Mouse (Mus musculus) limb, embryonic 13.5 days (tissue): Measurements from ENCODE around the gene Tpp1. TPM values are rescaled to one million over a fixed set of nuclear protein-coding genes. Genes with fewer than 3 reads are reported as not detected.
A peak's percentile ranks its signal among the peaks of the same experiment; 100 is the strongest.
"Not testable (repeated sequence)": the region's sequence is repeated elsewhere in the genome, so short reads cannot be mapped to it uniquely, and the experiment has no call there.

Experiments
- ATAC-seq: fragments of 200-750 bp; cut with Nextera tagmentation; 2 replicates; pipeline ENCODE4 v1.8.0; 2017; ENCODE audit warnings: low read depth, moderate number of reproducible peaks, moderate TSS enrichment; ENCODE audit not compliant: low FRiP score
- H3K27ac ChIP-seq: fragments of 300-500 bp; sonication (generic); 2 replicates; pipeline ENCODE4 v1.5.1; 2015; ENCODE audit warnings: inconsistent platforms, mild to moderate bottlenecking, moderate library complexity
- H3K27me3 ChIP-seq: fragments of 300-500 bp; sonication (generic); 2 replicates; pipeline ENCODE4 v1.6.1; 2015; ENCODE audit warnings: mild to moderate bottlenecking, inconsistent platforms
- H3K36me3 ChIP-seq: fragments of 300-500 bp; sonication (generic); 2 replicates; pipeline ENCODE4 v1.6.1; 2015; ENCODE audit warnings: inconsistent platforms, mild to moderate bottlenecking, moderate library complexity
- H3K4me1 ChIP-seq: fragments of 300-500 bp; sonication (generic); 2 replicates; pipeline ENCODE4 v1.6.1; 2015; ENCODE audit warnings: inconsistent platforms
- H3K4me2 ChIP-seq: fragments of 300-500 bp; sonication (generic); replicated peaks from 2 replicates; pipeline ENCODE4 v1.6.1; 2015; ENCODE audit warnings: inconsistent platforms, mild to moderate bottlenecking, moderate library complexity
- H3K4me3 ChIP-seq: fragments of 300-500 bp; sonication (generic); 2 replicates; pipeline ENCODE4 v1.5.1; 2015; ENCODE audit warnings: moderate library complexity, mild to moderate bottlenecking, inconsistent platforms
- H3K9ac ChIP-seq: fragments of 300-500 bp; sonication (generic); 2 replicates; pipeline ENCODE4 v1.6.1; 2015; ENCODE audit warnings: mild to moderate bottlenecking, inconsistent platforms
- H3K9me3 ChIP-seq: fragments of 300-500 bp; sonication (generic); 2 replicates; pipeline ENCODE4 v1.6.1; 2016; ENCODE audit warnings: inconsistent platforms
- WGBS: fragments of 180-500 bp; shearing (Covaris S2); methylation state at CpG from one replicate; pipeline ENCODE4 v1.1.7; 2015; 5-methylcytosine and 5-hydroxymethylcytosine counted together
- polyA plus RNA-seq: library from polyadenylated mRNA; unstranded; fragments of >200 nt; fragmentation: Nextera tagmentation; extraction: Ambion mirVana; gene quantifications from 2 replicates; pipeline ENCODE4 v1.2.1, GENCODE M21; 2015

Gene Tpp1
- polyA plus RNA-seq, 1 experiment from 2014 or later: 50.8 TPM

DNA sequence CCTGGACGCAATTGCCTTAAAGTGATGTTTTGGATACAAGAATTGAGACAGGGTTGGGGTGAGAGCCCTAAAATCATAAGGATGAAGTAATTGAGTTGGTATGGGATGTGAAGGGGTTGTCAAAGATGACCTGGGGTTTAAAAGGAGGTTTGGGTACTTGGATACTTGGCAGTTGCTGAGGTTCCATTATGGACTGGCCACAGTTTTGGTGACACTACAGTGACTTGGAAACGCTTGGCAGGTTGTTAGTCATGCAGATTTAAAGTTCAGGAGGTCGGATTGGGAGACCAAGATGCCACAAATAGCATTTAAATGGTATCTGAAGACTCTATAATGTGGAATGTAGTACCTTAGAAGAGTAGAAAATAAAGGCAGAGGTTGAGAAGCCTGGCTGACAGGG lies 14.4 kb downstream of the Tpp1 start:
- Histone ChIP-seq H3K9ac (peak overlapping the region; percentile 92), H3K27ac (no peak overlapping the region), H3K4me2 (peak overlapping the region; percentile 79), H3K9me3 (no peaks in the 10 kb centered on the region), H3K4me3 (peak overlapping the region; percentile 77), H3K4me1 (peaks cover 31% of the 10 kb centered on the region), H3K27me3 (no peaks in the 10 kb centered on the region), H3K36me3 (peaks cover 54% of the 10 kb centered on the region)
- no peak for ATAC-seq
- WGBS: 36% methylated on average over 3 of the region's 3 CpGs

DNA sequence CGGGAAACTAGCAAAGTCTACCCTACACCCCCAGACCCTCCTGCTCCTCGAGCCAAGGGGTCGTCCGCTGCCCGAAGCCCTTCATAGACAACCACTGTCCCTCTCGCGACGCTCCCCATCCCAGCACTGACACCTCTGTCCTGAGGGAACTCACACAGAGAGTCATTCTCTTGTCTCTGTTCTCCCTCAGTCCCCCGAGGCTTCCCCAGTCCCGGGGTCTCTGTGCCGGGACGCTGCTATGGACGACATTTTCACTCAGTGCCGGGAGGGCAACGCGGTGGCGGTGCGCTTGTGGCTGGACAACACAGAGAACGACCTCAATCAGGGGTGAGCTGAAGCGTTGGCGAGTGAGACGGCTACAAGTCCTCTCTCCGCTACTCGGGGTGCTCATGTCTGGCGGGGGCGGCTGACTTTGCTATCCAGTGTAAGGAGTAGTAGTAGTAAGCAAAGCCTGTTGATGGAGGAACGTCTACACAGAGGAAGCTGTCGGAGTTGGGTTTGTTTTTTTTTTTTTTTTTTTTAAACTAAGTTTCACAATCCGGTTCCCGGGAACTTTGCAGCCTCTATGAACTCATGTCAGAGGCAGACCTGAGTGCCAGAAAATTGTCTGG lies 15.0 kb downstream of the Tpp1 start, which contains the start of gene Rrp8:
Rrp8 (minus strand) TSS at position 475 of the 611 bp plus-strand sequence.
- H3K9ac ChIP-seq: peak within 1 kb of the TSS; percentile 92
- no peaks in the 10 kb centered on the region for H3K9me3 ChIP-seq
- peaks cover 31% of the 10 kb centered on the region for H3K4me1 ChIP-seq
- H3K4me2 ChIP-seq: peak within 1 kb of the TSS; percentile 79
- no peaks in the 10 kb centered on the region for H3K27me3 ChIP-seq
- H3K36me3 ChIP-seq: peaks cover 54% of the 10 kb centered on the region
- peak; percentile 9; the same call in 1 of the 2 replicates for ATAC-seq
- WGBS: under 1% methylated on average over 30 of the region's 30 CpGs
- peak within 1 kb of the TSS; percentile 83 for H3K27ac ChIP-seq
- H3K4me3 ChIP-seq: peak within 1 kb of the TSS; percentile 77

DNA sequence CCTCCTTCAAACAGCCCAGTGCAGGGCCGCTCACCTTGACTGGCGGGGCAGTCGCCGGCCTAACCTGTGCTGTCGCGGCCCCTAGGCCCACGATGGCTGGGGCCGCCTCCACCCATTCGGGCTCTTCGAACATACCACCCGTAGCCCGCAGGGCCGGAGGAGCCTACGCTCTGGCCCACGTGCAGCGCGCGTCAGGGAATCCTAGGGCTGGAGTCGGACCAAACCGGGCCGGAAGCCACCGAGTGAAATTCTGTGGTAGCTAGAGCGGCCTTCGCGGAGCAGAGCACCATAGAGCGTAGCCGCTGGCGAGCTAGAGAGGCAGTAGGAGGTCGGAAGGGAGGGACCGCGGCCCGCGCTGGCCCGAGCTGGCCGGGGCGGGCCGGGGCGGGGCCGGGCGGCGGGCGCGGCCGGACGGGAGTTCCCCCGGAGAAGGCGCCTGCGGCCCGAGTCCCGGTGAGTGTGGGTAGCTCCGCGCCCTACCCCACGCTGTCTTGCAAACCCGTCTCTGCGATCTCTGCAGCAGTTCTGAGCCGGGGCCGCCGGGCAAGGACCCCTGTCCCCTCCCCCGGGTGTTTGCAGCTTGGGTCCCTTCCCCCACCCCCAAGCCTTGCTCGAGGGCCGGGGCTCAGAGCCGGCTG lies 15.7 kb downstream of the Tpp1 start, which contains the start of gene Ilk:
Ilk (plus strand) TSS at position 329 of the 638 bp plus-strand sequence.
- H3K4me3 ChIP-seq: peak within 1 kb of the TSS; percentile 77
- no peaks in the 10 kb centered on the region for H3K9me3 ChIP-seq

DNA sequence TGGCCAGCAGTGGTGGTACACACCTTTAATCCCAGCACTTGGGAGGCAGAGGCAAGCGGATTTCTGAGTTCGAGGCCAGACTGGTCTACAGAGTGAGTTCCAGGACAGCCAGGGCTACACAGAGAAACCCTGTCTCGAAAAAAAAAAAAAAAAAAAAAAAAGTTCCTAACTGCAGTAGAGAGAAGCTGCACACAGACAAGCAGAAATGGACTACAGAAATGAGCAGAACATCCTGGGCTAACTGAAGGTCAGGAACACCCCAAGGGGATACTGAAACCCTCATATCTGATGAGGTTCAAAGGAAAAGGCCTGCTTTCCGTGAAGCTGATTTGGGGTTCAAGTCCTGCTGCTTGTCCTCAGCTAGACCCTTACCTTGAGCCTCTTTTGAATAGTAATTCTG lies 16.6 kb downstream of the Tpp1 start:
- H3K27me3 ChIP-seq, H3K27ac ChIP-seq, ATAC-seq, H3K9me3 ChIP-seq: not testable (repeated sequence)
- Histone ChIP-seq H3K4me2 (peak overlapping the region; percentile 79), H3K4me1 (peaks cover 31% of the 10 kb centered on the region), H3K9ac (peak overlapping the region; percentile 92), H3K4me3 (peak overlapping the region; percentile 77), H3K36me3 (peaks cover 54% of the 10 kb centered on the region)
- 58% methylated on average over 3 of the region's 4 CpGs for WGBS

More for the DNA sequence above, 15.7 kb downstream of the Tpp1 start, which contains the start of gene Ilk:
- peaks cover 54% of the 10 kb centered on the region for H3K36me3 ChIP-seq
- peak within 1 kb of the TSS; percentile 83 for H3K27ac ChIP-seq
- no peaks in the 10 kb centered on the region for H3K27me3 ChIP-seq
- WGBS: under 1% methylated on average over 59 of the region's 62 CpGs
- peak; percentile 97 for ATAC-seq
- H3K9ac ChIP-seq: peak within 1 kb of the TSS; percentile 92
- peak within 1 kb of the TSS; percentile 79 for H3K4me2 ChIP-seq
- peaks cover 31% of the 10 kb centered on the region for H3K4me1 ChIP-seq

DNA sequence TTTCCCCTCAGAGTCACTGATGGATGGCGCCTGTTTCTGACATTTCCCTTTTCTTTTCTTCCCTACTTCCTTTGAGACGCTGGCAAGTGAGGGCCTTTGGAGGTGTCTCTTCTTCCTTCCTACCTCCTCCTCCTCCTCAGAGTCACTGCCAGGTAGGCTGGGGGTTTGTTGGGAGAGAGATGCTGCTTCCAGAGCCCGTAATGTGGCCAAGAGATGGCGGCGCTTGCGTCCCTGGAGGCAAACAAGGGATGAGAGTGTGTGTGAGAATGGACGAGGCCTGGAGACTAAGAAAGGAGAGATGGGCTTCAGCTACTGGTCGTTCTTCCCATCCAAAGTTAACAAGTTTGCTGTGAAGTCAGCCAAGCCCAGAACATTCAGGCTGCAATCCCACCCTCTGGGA lies 17.2 kb downstream of the Tpp1 start:
- Histone ChIP-seq H3K27me3 (no peaks in the 10 kb centered on the region), H3K4me3 (no peak overlapping the region), H3K36me3 (peaks cover 54% of the 10 kb centered on the region), H3K27ac (no peak overlapping the region), H3K9me3 (no peaks in the 10 kb centered on the region), H3K9ac (peak overlapping the region; percentile 92; the same call in 1 of the 2 replicates), H3K4me1 (peaks cover 31% of the 10 kb centered on the region), H3K4me2 (peak overlapping the region; percentile 79)
- 89% methylated on average over 8 of the region's 8 CpGs for WGBS
- no peak for ATAC-seq

DNA sequence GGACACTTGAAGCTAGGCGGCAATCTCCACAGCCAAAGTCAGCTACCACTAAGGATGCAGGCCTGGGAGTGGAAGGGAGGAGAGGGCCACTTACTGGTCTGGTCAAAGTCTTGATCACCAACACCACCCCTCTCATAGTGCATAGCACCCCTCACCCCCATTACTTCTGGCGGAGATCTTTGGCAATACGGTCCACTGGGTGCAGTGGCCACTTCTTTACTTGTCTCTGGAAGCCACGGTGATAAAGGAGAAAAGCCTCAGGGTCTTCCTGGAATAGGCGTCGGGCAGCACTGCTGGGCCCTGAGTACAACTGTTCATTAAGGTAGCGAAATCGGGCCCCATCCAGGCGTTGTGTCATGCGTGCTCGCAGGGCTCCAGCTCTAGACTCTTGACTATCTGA lies 18.2 kb downstream of the Tpp1 start:
- Histone ChIP-seq H3K36me3 (peaks cover 61% of the 10 kb centered on the region), H3K4me2 (no peak overlapping the region), H3K27me3 (no peaks in the 10 kb centered on the region), H3K27ac (no peak overlapping the region), H3K4me1 (peaks cover 22% of the 10 kb centered on the region), H3K4me3 (no peak overlapping the region), H3K9ac (0 out of 2 replicates have a peak overlapping the region, but pooled peaks have one; percentile 8), H3K9me3 (no peaks in the 10 kb centered on the region)
- no peak for ATAC-seq
- WGBS: 97% methylated on average over 11 of the region's 11 CpGs

DNA sequence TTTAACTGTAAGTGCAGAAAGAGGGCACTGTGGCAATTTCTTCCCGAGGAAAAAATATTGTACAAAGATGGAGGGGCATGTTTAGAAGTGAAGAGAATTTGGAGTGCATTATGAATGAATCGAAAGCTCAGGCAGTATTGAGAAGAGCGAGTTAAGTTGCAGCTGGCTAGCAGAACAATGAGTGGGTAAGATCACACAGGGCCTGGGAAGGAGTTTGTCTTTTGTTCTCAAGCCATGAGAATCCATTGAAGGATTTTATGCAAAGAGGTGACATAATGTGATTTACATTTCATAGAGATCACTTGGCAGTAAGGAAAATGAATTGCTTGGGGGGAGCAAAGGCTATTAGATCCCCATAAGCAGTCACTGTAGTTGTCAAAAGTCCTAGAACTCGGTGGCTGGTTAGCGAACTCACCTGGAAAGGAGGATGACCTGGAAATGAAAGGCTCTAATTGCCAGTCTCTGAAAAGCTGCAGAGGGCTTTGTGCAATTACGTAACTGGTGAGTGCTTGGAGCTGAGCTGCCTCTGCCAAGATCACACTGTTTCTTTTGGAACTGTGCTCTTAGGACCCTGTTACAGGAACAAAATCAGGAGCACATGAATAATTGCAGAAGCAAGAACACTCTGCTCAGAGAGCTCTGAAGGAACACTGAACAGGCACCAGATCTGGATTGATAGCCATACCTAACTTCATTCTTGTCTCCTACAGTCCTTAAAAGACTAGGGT lies 23.2 kb downstream of the Tpp1 start:
- no peak for ATAC-seq
- 84% methylated on average over 6 of the region's 6 CpGs for WGBS
- Histone ChIP-seq H3K27me3 (no peaks in the 10 kb centered on the region), H3K4me2 (no peak overlapping the region), H3K36me3 (peaks cover 59% of the 10 kb centered on the region), H3K9ac (no peak overlapping the region), H3K4me3 (no peak overlapping the region), H3K9me3 (no peaks in the 10 kb centered on the region), H3K4me1 (no peaks in the 10 kb centered on the region), H3K27ac (no peak overlapping the region)

DNA sequence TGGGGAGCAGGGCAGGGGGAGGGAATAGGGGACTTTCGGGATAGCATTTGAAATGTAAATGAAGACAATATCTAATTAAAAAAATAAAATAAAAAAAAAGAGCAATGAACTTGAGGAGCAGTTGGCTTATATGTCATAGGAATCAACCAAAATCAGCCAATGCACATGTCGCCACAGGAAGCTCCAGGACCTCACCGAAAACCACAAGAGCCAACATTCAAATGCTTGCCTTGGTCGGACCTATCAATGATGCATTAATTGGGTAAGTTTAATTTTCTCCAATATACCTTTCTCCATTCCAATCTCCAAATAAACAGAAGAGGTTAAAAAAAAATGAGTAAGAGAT lies 25.1 kb downstream of the Tpp1 start:
- Histone ChIP-seq H3K4me1 (no peaks in the 10 kb centered on the region), H3K9me3 (no peaks in the 10 kb centered on the region), H3K27me3 (no peaks in the 10 kb centered on the region), H3K4me3 (no peak overlapping the region), H3K4me2 (no peak overlapping the region), H3K27ac (no peak overlapping the region), H3K9ac (no peak overlapping the region), H3K36me3 (peaks cover 39% of the 10 kb centered on the region)
- WGBS: 94% methylated on average over 4 of the region's 4 CpGs
- no peak for ATAC-seq

DNA sequence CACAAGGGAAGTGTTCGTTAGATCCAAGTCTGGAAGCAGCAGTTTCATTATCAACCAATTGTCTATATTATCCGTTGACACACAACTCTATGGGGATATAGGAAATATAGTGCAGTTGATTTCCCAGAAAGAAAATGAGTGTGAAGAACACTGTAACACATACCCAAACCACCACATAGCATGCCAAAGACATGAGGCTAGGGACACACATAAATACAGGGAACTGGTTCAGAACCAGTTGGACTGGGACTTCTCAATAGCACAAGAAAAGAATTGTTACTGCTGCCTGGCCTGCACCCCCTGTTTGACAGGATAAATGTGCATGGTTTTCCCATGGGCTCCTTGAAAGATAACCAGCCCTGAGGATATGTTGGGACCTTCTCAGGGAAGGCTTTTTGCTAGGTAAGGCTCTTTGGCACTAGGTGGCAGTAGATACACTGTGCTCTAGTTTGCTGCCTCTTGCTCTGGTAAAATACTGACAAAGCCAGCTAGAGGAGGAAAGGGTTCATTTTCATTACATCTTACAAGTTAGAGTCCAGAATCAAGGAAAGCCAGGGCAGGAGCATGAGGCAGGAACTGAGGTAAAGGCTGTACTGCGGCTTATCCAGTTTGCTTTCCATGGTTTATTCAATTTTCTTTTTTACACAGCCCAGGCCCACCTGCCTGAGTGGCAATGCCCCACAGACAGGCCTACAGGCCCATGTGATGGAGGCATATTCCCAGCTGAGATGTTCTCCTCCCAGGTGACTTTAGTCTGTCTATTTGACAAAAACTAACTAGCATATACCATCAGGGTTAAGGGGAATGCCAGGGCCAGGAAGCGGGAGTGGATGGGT lies 25.7 kb downstream of the Tpp1 start:
- peak; percentile 83 for ATAC-seq
- Histone ChIP-seq H3K4me2 (no peak overlapping the region), H3K27me3 (no peaks in the 10 kb centered on the region), H3K9ac (0 out of 2 replicates have a peak overlapping the region, but pooled peaks have one; percentile 35), H3K9me3 (no peaks in the 10 kb centered on the region), H3K36me3 (peaks cover 34% of the 10 kb centered on the region), H3K4me1 (no peaks in the 10 kb centered on the region), H3K27ac (no peak overlapping the region), H3K4me3 (no peak overlapping the region)
- 78% methylated on average over 4 of the region's 4 CpGs for WGBS

DNA sequence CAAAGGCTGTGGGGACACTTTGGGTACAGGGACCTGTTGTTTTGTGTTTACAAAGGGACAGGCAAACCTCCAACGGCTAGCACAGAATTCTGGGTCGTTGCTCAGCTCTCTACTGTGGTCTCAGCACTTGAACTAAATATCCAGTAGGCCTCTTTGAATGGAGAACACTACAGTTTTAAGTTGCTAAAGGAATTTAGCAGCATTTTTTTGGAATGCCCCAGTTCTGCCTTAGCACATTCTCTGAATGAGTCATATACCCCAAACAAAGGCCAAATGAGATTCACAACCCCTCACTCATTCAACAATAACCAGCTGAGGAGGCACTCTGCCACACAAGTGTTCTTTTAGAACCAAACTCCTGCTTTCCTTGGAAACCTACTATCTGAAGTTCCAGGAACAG lies 30.1 kb downstream of the Tpp1 start:
- whole genome bisulfite sequencing: 67% methylated on average over 2 of the region's 2 CpGs
- no peak overlapping the region for H3K4me2 ChIP-seq

DNA sequence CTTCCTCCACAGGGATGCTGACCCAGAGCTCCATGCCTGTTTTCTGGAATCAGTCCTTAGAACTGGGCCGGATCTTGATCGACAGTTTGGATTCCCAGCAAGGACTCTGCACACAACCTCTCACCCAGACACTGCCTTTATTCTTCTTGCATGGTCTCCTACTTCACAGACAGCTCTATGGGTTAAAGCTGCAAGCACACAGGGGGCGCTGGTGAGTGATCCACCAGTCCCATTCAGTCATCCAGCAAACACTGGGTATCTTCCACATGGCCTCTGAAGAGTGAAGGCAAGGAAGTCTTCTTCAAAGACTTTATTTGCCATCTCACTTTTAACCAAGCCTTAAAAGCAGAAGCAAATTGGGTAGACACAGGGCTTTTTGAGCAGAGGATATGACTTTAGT lies 36.7 kb downstream of the Tpp1 start:
- no peaks in the 10 kb centered on the region for H3K9me3 ChIP-seq
- H3K27me3 ChIP-seq: no peaks in the 10 kb centered on the region
- 54% methylated on average over 3 of the region's 3 CpGs for WGBS
- no peak overlapping the region for H3K4me2 ChIP-seq
- H3K4me1 ChIP-seq: no peaks in the 10 kb centered on the region
- ATAC-seq: no peak
- H3K27ac ChIP-seq: no peak overlapping the region
- H3K4me3 ChIP-seq: no peak overlapping the region
- H3K36me3 ChIP-seq: no peaks in the 10 kb centered on the region
- no peak overlapping the region for H3K9ac ChIP-seq

More for the DNA sequence above, 30.1 kb downstream of the Tpp1 start:
- no peak overlapping the region for H3K4me3 ChIP-seq
- H3K9ac ChIP-seq: no peak overlapping the region
- H3K27me3 ChIP-seq: no peaks in the 10 kb centered on the region
- ATAC-seq: no peak
- no peaks in the 10 kb centered on the region for H3K4me1 ChIP-seq
- H3K27ac ChIP-seq: no peak overlapping the region
- no peaks in the 10 kb centered on the region for H3K36me3 ChIP-seq
- H3K9me3 ChIP-seq: no peaks in the 10 kb centered on the region
